Mouse (Mus musculus) layer of hippocampus, adult 8-10 months (tissue): Measurements from ENCODE around the gene Gm5426. TPM values are rescaled to one million over a fixed set of nuclear protein-coding genes. Genes with fewer than 3 reads are reported as not detected.
"Not testable (repeated sequence)": the region's sequence is repeated elsewhere in the genome, so short reads cannot be mapped to it uniquely, and the experiment has no call there.

Experiments used
- DNase-seq, 2 experiments: peaks; one replicate each; pipeline ENCODE4 v3.0.0; 2022; ENCODE audit warnings: low spot score in 2 of 2
- total RNA-seq, 4 experiments: library from RNA; stranded (reverse); gene quantifications; 2 replicates each; pipeline ENCODE4 v1.2.4; 2022

Gene Gm5426
- not detected for total RNA-seq

DNA sequence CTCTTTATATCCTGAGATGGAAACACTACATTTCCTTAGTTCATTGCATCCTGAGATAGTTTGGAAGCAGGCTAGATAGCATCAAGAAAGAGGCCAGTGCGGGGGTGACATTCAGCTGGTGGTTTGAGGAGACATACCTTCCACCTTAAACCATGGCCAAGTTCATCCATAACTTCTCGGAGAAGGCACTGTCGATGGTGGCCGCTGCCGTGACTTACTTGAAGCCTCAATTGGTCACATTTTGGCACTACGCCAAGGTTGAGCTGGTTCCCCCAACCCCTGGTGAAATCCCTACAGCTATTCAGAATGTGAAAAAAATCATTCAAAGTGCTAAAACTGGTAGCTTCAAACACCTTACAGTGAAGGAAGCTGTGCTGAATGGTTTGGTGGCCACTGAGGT is at the start of gene Gm5426:
TSS of gene Gm5426 (plus strand) at position 153 of the 400 bp plus-strand sequence.
- DNase-seq: not testable (repeated sequence)

GRCm38 (mm10) chr10:96089744-96090143 is 46.7 kb upstream of the Gm5426 start:
- DNase-seq: no peak

DNA sequence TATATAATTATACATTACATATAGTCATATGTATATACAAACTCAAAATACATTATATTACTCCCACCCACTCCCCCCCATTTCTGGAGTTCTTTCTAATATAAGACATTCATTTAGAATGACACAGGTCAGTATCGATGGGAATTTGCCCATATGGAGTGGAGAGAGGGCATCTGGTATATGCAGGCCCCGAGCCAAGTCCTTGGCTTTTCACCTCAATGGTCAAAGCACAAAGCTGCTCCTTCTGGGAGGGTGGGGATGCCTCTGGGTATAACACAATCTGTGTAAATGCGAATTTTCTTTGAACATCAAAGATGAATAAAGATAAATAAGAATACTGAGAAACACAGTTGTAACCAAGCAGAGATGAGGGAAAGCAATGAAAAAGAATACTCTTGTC is 46.0 kb upstream of the Gm5426 start:
- no peak for DNase-seq

DNA sequence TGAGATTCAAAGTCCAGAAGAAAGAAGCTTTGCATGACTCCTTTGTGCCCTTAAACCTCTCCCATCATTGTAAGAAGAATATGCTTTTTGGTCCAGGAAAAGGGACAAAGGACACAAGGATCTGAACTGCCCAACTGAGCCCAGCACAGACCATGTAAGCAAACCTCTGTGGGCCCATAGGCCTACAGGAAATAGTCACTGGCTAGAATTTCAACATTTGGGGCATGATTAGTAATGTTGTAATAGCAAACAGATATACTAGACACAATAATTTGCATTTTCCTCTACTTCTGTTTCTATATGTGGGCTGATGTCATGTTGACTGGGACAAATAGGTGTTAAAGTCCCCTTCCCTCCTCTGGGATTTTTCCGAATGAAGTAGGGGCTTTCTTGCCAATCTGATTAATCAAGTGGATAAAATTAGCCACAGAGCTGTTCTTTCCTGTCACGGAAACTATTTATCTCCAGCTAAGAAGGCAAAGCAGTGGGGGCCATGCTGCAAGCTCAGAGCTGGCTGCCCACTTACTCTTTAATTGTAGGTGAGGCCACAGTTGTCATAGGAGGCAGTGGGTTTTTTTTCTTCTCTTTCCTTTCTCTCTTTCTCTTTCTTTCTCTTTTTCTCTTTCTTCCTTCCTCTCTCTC is 42.4 kb upstream of the Gm5426 start:
- DNase-seq: no peak

- DNase-seq: no peak
Measured at GRCm38 (mm10) chr10:96094559-96094958, 41.8 kb upstream of the Gm5426 start.

- no peak for DNase-seq
Measured at GRCm38 (mm10) chr10:96096730-96097129, 39.7 kb upstream of the Gm5426 start.

DNA sequence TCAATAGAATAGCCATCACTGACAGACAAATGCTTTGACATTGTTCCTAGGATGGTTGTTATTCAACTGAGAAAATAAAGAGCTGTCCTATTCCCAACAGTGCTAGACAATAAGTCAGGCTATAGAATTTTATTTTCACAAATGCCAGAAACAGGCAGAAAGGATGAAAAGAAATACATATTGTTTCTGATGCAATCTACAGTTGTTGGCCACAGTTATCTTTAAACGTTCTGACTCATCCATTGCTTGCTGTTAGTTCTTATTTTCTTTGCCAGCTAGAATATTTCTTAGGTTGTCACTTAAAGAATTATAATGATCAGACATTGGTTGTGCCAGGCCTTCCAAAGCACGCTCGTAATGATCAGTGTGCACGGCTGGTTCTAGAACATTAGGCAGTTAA is 35.4 kb upstream of the Gm5426 start:
- DNase-seq: no peak

- DNase-seq: no peak
Measured at GRCm38 (mm10) chr10:96104158-96104557, 32.2 kb upstream of the Gm5426 start.

DNA sequence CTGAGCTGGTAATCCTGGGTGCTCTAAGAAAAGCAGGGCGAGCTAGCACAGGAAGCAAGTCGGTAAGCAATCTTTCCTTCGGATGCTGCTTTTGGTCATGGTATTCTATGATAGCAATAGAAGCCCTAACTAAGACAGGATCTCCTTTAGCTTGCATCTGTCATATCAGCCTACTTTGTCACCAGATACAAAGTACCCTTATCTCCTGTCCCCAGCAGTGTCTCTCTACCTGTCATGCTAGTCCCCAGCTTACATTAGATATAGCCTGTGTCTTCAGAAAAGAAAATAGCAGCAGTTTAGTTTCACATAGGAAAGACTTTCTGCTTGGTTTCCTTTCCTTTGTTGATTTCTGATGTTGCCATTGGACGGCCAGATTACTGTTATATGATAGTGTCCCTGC is 31.8 kb upstream of the Gm5426 start:
- DNase-seq: no peak

DNA sequence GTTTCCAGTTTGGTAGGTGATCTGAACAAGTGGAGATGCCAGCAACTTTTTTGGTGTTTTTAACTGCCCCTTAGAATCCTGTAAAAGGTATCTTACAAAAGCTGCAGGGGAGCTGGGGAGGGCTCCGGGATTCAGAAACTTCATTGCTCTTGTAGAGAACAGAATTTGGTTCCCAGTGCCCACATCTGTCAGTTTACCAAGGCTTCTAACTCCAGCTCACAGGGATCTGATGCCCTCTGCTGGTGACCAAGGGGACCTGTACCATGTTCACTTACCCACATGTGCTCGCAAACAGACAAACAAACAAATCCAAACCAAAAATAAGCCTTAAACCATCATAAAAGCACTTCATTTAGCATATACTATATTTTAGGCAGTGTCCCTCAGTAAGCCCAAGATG is 31.3 kb upstream of the Gm5426 start:
- DNase-seq: no peak

- no peak for DNase-seq
Measured at GRCm38 (mm10) chr10:96106972-96107720, 29.3 kb upstream of the Gm5426 start.

GRCm38 (mm10) chr10:96107825-96108224 is 28.6 kb upstream of the Gm5426 start:
- DNase-seq: no peak

DNA sequence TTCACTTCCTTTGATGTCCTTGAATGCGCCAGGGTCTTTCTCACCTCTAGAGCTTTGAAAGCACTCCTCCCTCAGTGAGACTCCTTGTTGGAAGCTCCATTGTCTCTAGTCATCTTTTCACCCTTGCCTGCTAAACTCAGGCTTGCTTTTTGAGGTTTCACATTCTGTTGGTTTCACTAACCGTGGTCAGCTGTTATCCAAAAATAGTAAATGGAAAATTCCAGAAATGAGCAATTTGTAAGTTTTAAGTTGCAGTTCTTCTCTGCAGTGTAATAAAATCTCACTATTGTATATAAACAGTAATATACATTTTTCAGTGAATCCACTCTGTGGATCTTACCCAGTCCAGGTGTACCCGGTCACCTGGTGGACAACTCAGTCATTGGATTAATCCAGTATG is 21.1 kb upstream of the Gm5426 start:
- no peak for DNase-seq

DNA sequence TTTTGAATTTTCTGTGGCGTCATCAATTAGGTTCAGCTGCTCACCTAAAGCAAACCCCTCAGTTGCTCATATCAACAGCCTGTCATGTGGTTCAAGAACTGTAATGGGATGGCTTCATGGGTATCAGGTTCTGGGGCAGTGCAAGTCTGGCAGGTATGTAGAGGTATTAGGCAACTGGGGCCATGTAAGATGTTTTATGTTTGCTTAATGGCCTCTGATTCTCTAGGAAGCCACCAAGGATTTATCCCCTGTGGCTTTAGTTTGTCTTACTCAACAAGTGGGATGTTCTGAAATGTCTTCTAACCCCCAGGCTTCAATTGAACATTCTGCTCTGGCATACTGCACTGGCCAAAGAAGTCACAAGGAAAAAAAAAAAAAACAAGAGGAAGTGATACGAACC is 15.6 kb upstream of the Gm5426 start:
- no peak for DNase-seq

- peak; percentile 40 to 44 for DNase-seq
Measured at GRCm38 (mm10) chr10:96121249-96122010, 15.0 kb upstream of the Gm5426 start.

DNA sequence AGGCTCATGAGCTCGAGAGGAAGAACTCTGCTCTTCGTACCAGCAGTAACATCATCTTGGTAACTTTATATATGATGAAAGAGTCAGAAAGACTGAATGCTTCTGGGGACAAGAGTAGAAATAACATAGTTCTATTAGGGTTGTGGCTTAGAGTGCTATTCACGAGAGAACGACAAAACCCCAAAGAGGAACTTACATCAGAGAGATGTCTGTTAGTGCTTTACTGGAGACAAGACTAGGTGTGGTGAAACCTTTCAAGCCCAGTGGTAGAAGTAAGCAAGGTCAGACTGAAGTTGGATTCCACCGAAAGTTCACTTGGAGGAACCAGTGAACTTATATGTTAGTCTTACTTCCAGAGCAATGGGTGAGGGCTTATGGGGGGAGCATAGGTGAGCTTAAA is 12.5 kb upstream of the Gm5426 start:
- DNase-seq: no peak

DNA sequence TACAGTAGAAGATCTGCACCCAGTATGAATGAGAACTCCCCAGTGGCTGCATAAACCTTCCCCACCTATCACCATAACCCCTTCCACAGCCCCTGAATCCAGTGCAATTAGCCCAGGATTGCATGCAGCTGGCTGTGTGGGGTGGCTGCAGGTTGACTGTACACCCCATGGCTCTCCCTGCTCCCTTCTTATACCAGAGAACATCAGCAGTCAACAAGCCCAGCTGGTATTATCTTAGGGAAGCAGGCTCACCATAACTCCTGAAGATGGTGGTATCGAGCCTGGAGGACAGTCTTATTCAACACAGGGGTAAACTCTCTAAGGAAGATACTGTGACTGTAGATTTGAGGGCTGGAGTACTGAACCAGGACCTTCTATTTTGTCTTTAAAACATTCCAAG is 12.1 kb upstream of the Gm5426 start:
- no peak for DNase-seq

DNA sequence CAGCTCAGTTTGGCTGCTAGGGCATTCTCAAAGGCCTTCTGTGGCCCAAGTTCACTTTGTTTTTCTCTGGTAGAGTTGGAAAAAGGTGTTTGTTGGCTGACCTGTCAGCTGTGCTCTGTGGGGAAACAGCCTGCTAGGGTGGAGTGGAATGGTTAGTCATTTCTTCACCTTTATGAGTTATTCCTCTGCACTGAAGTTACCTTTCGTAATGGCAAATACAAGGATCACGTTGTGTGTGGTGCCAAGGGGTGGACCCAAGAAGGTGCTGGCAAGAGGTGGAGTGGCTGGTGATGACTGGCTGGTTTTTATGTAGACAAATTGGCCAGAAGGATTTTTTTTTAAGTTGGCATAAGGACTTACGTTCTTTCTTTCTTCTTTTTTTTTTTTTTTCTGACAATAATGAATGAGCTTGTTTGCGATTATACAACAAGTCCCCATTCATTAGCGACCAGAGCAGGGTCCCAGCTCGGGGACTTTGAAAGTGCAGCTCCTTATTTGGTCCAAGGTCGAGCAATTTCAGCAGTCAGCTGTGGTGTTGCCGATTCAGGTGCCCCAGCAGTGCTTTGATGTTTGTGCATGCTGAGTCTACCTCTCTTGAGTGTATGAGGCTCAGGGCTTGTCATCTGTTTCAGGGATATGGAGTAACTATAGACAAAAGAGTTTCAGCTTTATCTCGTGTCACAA is 10.5 kb upstream of the Gm5426 start:
- peak; percentile 23 to 55 for DNase-seq

- DNase-seq: no peak
Measured at GRCm38 (mm10) chr10:96129213-96129612, 7.2 kb upstream of the Gm5426 start.

DNA sequence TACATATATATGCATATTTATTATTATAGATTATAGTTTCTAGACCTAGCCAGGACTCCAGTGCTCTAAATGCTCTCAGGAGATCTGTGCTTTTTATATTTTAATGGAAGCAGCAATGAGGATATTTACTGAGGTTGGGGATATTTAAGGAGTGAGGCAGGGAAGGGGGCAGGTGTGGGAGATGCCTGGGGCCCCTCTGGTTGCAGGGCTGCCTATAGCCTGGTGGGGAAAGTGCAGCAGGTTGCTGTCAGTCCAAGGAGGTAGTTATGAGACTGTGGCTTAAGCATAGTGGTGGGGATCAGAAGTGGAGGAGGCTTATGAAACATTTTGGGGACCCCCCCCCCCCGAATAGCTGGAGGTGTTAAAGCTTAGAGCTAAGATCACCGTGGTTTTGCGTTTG is 6.0 kb upstream of the Gm5426 start:
- DNase-seq: no peak

GRCm38 (mm10) chr10:96131112-96131511 is 5.3 kb upstream of the Gm5426 start:
- no peak for DNase-seq

DNA sequence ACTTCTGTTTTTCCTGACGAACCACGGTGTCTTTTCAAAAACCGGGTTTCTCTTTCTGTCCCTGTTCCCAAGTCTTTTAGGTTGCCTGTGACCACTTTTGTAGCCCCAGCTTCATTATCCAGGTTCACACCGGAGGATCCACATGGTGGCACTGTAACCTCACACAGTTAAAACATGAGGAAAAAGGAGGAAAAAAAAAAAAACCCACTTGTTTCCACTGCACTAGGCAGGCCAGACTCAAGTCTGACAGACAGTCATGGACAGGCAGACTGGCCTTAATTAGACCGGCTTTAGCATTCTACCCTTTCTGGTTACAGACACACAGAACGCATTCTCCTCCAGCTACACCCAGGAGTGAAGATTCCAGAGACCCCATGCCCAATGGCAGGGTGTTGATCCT is 4.2 kb upstream of the Gm5426 start:
- peak; percentile 34 to 57 for DNase-seq
